Mouse (Mus musculus) heart, postnatal 0 days (tissue): ENCODE measurements around the gene 1700016H13Rik. TPM values are rescaled to one million over a fixed set of nuclear protein-coding genes. Genes with fewer than 3 reads are reported as not detected.

Experiments used
- ATAC-seq: fragments of 200-750 bp; cut with Nextera tagmentation; 2 replicates; pipeline ENCODE4 v1.8.0; 2017; ENCODE audit warnings: low read depth, moderate number of reproducible peaks, moderate library complexity; ENCODE audit not compliant: insufficient read depth
- DNase-seq: peaks from one replicate; pipeline ENCODE4 v3.0.0-alpha.2; 2016; ENCODE audit warnings: low spot score
- H3K27ac ChIP-seq: fragments of 300-500 bp; sonication (generic); 2 replicates; pipeline ENCODE4 v1.5.1; 2014; ENCODE audit warnings: low read depth, mild to moderate bottlenecking
- H3K27me3 ChIP-seq: fragments of 300-500 bp; sonication (generic); 2 replicates; pipeline ENCODE4 v1.6.1; 2014; ENCODE audit warnings: low read length, mixed read lengths; ENCODE audit not compliant: control insufficient read depth, insufficient read depth
- H3K36me3 ChIP-seq: fragments of 300-500 bp; sonication (generic); replicated peaks from 2 replicates; pipeline ENCODE4 v1.6.1; 2014; ENCODE audit warnings: low read length, mixed read lengths; ENCODE audit not compliant: control insufficient read depth, insufficient read depth
- H3K4me1 ChIP-seq: fragments of 300-500 bp; sonication (generic); 2 replicates; pipeline ENCODE4 v1.6.1; 2014; ENCODE audit warnings: antibody characterized with exemption; ENCODE audit not compliant: control insufficient read depth, insufficient read depth
- H3K4me2 ChIP-seq: fragments of 300-500 bp; sonication (generic); 2 replicates; pipeline ENCODE4 v1.6.1; 2014; ENCODE audit warnings: low read depth, mild to moderate bottlenecking, low read length, moderate library complexity
- H3K4me3 ChIP-seq: fragments of 300-500 bp; sonication (generic); 2 replicates; pipeline ENCODE4 v1.5.1; 2014; ENCODE audit warnings: low read depth, low read length
- H3K9ac ChIP-seq: fragments of 300-500 bp; sonication (generic); replicated peaks from 2 replicates; pipeline ENCODE4 v1.6.1; 2014; ENCODE audit warnings: low read depth, low read length, mixed read lengths
- H3K9me3 ChIP-seq: fragments of 300-500 bp; sonication (generic); replicated peaks from 2 replicates; pipeline ENCODE4 v1.6.1; 2016; ENCODE audit warnings: low read length; ENCODE audit not compliant: control insufficient read depth
- CTCF ChIP-seq: IDR thresholded peaks from 2 replicates; pipeline ENCODE4 v1.5.1; 2016; ENCODE audit warnings: antibody characterized with exemption, control low read depth, low read depth
- EP300 ChIP-seq: IDR thresholded peaks from 2 replicates; pipeline ENCODE4 v1.6.1; 2016; ENCODE audit warnings: antibody characterized with exemption, low read depth
- WGBS: fragments of 180-500 bp; shearing (Covaris S2); extraction: QIAGEN DNeasy Blood & Tissue Kit; methylation state at CpG from one replicate; pipeline ENCODE4 v1.1.7; 2014; 5-methylcytosine and 5-hydroxymethylcytosine counted together
- polyA plus RNA-seq: library from polyadenylated mRNA; unstranded; fragments of >200 nt; fragmentation: Nextera tagmentation; extraction: Ambion mirVana; gene quantifications from 2 replicates; pipeline ENCODE4 v1.2.1, GENCODE M21; 2015
- total RNA-seq: library from RNA; depleted of rRNA; stranded (reverse); fragments of >200 nt; gene quantifications from 2 replicates; pipeline ENCODE4 v1.2.3, GENCODE M21; 2014; ENCODE audit warnings: low replicate concordance

1700016H13Rik gene
- total and polyA plus RNA-seq, 2 experiments from 2014 or later: 0.33 TPM; not detected in 1

GRCm38 (mm10) chr5:103629111-103629764 is 26.6 kb downstream of the 1700016H13Rik start, which contains the start of gene Slc10a6:
Gene Slc10a6, minus strand, starts transcription at chr5:103629403.
- Histone ChIP-seq H3K9me3 (no peaks in the 10 kb centered on the region), H3K4me3 (peak within 1 kb of the TSS; percentile 14), H3K27me3 (no peaks in the 10 kb centered on the region), H3K27ac (peak within 1 kb of the TSS; percentile 95), H3K9ac (no peak within 1 kb of the TSS; the same call in 1 of the 2 replicates), H3K36me3 (no peaks in the 10 kb centered on the region), H3K4me2 (peak within 1 kb of the TSS; percentile 48), H3K4me1 (peaks cover 22% of the 10 kb centered on the region)
- DNase-seq (peak; percentile 98), ATAC-seq (peak; percentile 95)
- 24% methylated on average over 17 of the region's 17 CpGs for WGBS
- TF ChIP-seq EP300 (peak; percentile 99), CTCF (no peak)

GRCm38 (mm10) chr5:103628499-103628898 is 27.3 kb downstream of the 1700016H13Rik start:
- Histone ChIP-seq H3K9ac (no peak overlapping the region), H3K4me2 (peak overlapping the region; percentile 48)

DNA sequence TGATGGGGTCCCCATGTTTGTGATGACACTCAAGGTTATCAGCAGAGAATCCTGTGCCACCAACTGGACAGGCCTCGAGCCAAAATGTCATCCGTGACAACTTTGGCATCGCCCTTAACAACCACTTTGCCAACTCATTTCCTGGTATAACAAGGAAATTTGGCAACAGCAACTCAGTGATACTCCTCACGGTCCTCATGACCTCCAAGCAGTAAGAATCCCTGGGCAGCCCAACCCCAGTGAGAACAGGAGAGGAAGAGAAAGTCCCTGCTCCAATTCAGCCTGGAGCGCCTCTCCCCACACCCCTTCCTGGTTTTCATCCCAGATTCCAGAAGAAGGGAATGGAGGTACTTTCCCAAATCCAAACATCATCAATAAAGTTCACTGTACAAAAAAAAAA is 31.0 kb downstream of the 1700016H13Rik start:
- H3K27ac ChIP-seq: no peak overlapping the region
- TF ChIP-seq EP300: no peak
- TF ChIP-seq CTCF: no peak
- ATAC-seq (no peak), DNase-seq (no peak)
- peaks cover 31% of the 10 kb centered on the region for H3K4me1 ChIP-seq
- H3K4me2 ChIP-seq: no peak overlapping the region
- 75% methylated on average over 5 of the region's 5 CpGs for WGBS
- no peaks in the 10 kb centered on the region for H3K36me3 ChIP-seq
- H3K9ac ChIP-seq: no peak overlapping the region
- no peaks in the 10 kb centered on the region for H3K27me3 ChIP-seq
- no peaks in the 10 kb centered on the region for H3K9me3 ChIP-seq
- no peak overlapping the region for H3K4me3 ChIP-seq

More at GRCm38 (mm10) chr5:103628499-103628898, 27.3 kb downstream of the 1700016H13Rik start:
- DNase-seq: no peak
- Histone ChIP-seq H3K27ac (peak overlapping the region; percentile 95), H3K27me3 (no peaks in the 10 kb centered on the region), H3K4me3 (peak overlapping the region; percentile 14), H3K36me3 (no peaks in the 10 kb centered on the region), H3K9me3 (no peaks in the 10 kb centered on the region), H3K4me1 (peaks cover 22% of the 10 kb centered on the region)
- ATAC-seq: no peak
- WGBS: 64% methylated on average over 6 of the region's 6 CpGs
- no peak for TF ChIP-seq CTCF
- TF ChIP-seq EP300: no peak

GRCm38 (mm10) chr5:103622321-103622720 is 33.5 kb downstream of the 1700016H13Rik start:
- Histone ChIP-seq H3K36me3 (no peaks in the 10 kb centered on the region; the same call in 1 of the 2 replicates), H3K4me3 (no peak overlapping the region), H3K27me3 (no peaks in the 10 kb centered on the region), H3K9ac (no peak overlapping the region), H3K27ac (peak overlapping the region; percentile 17; the same call in 1 of the 2 replicates), H3K9me3 (no peaks in the 10 kb centered on the region), H3K4me1 (peaks cover 15% of the 10 kb centered on the region; the same call in 1 of the 2 replicates), H3K4me2 (no peak overlapping the region)
- WGBS: 62% methylated on average over 5 of the region's 5 CpGs
- no peak for TF ChIP-seq CTCF
- no peak for TF ChIP-seq EP300
- DNase-seq: no peak
- ATAC-seq: no peak

- Histone ChIP-seq H3K27me3 (no peaks in the 10 kb centered on the region), H3K4me1 (peaks cover 15% of the 10 kb centered on the region; the same call in 1 of the 2 replicates), H3K36me3 (no peaks in the 10 kb centered on the region; the same call in 1 of the 2 replicates), H3K27ac (peak overlapping the region; percentile 81), H3K9me3 (no peaks in the 10 kb centered on the region), H3K4me2 (no peak overlapping the region), H3K9ac (no peak overlapping the region), H3K4me3 (no peak overlapping the region)
- WGBS: 22% methylated on average over 12 of the region's 12 CpGs
- TF ChIP-seq EP300 (no peak; the same call in 1 of the 2 replicates), CTCF (no peak)
- DNase-seq: peak; percentile 73
- ATAC-seq: peak; percentile 82
Observed at GRCm38 (mm10) chr5:103620301-103620973, 35.4 kb downstream of the 1700016H13Rik start.
